Mouse (Mus musculus) cerebellum, adult 9-11 months (tissue): ENCODE results near the gene Gm3248.
"Not testable (repeated sequence)": the region's sequence is repeated elsewhere in the genome, so short reads cannot be mapped to it uniquely, and the experiment has no call there.

Experiments used
- DNase-seq: peaks from one replicate; pipeline ENCODE4 v3.0.0; 2022

Gm3248 gene

GRCm38 (mm10) chr14:5961635-5962034 is at the start of gene Gm3248:
TSS of gene Gm3248 (minus strand) at chr14:5961745.
- peak; percentile 16 for DNase-seq

GRCm38 (mm10) chr14:5987136-5987535 is 25.6 kb upstream of the Gm3248 start:
- peak; percentile 2 for DNase-seq

GRCm38 (mm10) chr14:5979037-5979436 is 17.5 kb upstream of the Gm3248 start, which contains the start of gene Gm3453:
TSS of gene Gm3453 (minus strand) at chr14:5979137.
- not testable (repeated sequence) for DNase-seq

GRCm38 (mm10) chr14:5962441-5962840 is 896 bp upstream of the Gm3248 start:
- DNase-seq = not testable (repeated sequence)

GRCm38 (mm10) chr14:5961102-5961501 is 443 bp downstream of the Gm3248 start:
- peak; percentile 5 for DNase-seq

- peak; percentile 22 for DNase-seq
These were observed 1.1 kb downstream of the Gm3248 start for GRCm38 (mm10) chr14:5960479-5960878.

- DNase-seq = not testable (repeated sequence)
These were observed 38.3 kb downstream of the Gm3248 start for GRCm38 (mm10) chr14:5923276-5923675.

GRCm38 (mm10) chr14:5918330-5918942 is 43.1 kb downstream of the Gm3248 start:
- not testable (repeated sequence) for DNase-seq

GRCm38 (mm10) chr14:5913701-5914100 is 47.8 kb downstream of the Gm3248 start:
- DNase-seq = not testable (repeated sequence)
